Comparison of ENCODE assay signal across 17 mouse cellular contexts in the genomic region with DNA sequence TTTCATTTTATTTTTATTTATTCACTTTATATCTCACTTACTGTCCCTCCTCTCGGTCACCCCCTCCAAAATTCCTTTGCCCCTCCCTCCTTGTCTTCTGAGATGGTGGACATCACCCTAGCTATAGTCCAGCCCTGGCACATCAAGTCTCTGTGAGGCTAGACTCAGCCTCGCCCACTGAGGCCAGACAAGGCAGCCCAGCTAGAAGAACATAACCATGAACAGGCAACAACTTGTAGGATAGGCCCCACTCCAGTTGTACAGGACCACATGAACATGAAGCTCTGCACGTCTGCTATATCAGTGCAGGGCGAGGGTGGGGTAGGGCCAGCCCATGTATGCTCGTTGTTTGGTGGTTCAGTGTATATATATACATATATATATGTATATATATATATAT.
"Had no signal": no experiment of that assay in that cellular context is flagged by ENCODE, and none has a peak within 500 bp of the region (broad histone marks: within the 10 kb centered on the region; RNA-seq: fewer than 3 reads in every experiment).

No protein-coding gene starts in this region.

- H3K4me3 ChIP-seq: liver, embryonic 15.5 days; midbrain, embryonic 10.5 days; midbrain, embryonic 13.5 days; myocyte; neural tube, embryonic 12.5 days had no signal

- ATAC-seq: midbrain, embryonic 13.5 days; midbrain, embryonic 16.5 days had no signal

- DNase-seq: lung, adult 18-20 months; lung, embryonic 14.5 days; lung, postnatal 10 days; lung, postnatal 4 days; retina, postnatal 1 day; right cerebral cortex, adult 18-20 months; right cerebral cortex, postnatal 25 days; right cerebral cortex, postnatal 4 days; spleen, adult 18-20 months; thymus, adult 18-20 months; thymus, postnatal 14 days had no signal

- H3K36me3 ChIP-seq: liver, embryonic 15.5 days; midbrain, embryonic 10.5 days; midbrain, embryonic 13.5 days; neural tube, embryonic 12.5 days had no signal

- H3K4me1 ChIP-seq: midbrain, embryonic 10.5 days; neural tube, embryonic 12.5 days had no signal

- H3K27ac ChIP-seq: liver, embryonic 15.5 days; midbrain, embryonic 10.5 days; midbrain, embryonic 13.5 days; neural tube, embryonic 12.5 days had no signal

- H3K9me3 ChIP-seq: liver, embryonic 15.5 days; midbrain, embryonic 10.5 days; midbrain, embryonic 13.5 days; neural tube, embryonic 12.5 days had no signal

- H3K4me2 ChIP-seq: liver, embryonic 15.5 days; lung, embryonic 14.5 days; midbrain, embryonic 13.5 days; neural tube, embryonic 12.5 days had no signal

- H3K9ac ChIP-seq: liver, embryonic 15.5 days; lung, embryonic 14.5 days; midbrain, embryonic 13.5 days; neural tube, embryonic 12.5 days had no signal

- H3K27me3 ChIP-seq: liver, embryonic 15.5 days; midbrain, embryonic 13.5 days; neural tube, embryonic 12.5 days had no signal
